Mouse (Mus musculus) c-Kit-positive CD71-positive TER-119-negative erythroid progenitor cells, embryonic 14.5 days (primary cell): ENCODE measurements around the gene Slc1a2.

ENCODE experiments used
- DNase-seq: peaks from one replicate; pipeline ENCODE4 v3.0.0-alpha.2; 2013; ENCODE audit warnings: low read depth

Slc1a2 gene

DNA sequence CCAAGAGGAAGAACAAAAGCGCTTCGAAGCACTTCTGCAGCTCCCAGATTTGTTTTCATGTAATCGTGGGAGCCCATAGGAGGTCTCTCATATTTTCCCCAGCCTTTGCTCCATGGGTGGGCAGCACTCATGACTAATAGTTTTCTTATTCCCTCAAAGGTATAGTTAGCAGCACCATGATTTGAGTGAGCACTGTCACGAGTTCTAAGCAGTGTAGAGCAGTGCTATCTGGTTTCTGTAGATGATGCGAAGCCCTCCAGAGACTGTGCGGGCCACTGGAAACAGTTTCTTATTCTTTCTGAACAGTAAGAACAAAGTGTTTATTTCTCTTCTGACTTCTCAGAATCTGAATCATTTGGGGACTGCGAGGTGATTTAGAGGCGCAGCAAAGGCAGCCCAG lies 162.3 kb downstream of the Slc1a2 start:
- DNase-seq: no peak

GRCm38 (mm10) chr2:102822036-102822435 lies 163.6 kb downstream of the Slc1a2 start:
- no peak for DNase-seq

DNA sequence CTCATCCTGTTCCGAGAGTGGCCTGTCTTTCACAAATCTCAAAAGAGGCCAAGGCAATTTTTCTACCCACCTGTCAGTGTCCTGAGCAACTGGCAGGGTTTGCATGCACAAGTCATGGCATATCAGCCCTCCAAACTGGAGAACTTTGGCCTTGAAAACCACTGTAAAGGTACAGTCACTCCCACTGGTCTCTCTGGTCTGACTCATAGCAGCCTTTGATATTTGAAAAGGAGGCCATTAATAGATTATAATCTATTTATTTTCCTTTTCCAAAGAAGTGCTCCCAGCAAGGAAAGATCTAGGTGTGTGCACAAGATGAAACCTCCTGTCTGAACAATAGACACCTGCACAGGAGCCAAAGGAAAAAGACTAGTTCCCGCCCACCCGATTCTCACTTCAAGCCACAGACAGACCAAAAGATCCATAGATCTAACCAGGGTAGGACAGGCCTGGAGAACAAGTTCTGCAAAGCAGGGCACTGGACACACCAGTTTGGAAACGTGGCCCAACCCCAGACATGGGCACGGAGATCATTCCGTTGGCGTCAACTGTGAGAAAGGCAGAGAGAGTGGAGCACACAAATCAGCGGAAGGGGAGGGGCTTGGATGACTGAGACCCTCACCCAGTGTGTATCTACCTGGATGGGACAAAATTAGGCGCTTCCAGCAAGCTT lies 167.6 kb downstream of the Slc1a2 start:
- DNase-seq: no peak

DNA sequence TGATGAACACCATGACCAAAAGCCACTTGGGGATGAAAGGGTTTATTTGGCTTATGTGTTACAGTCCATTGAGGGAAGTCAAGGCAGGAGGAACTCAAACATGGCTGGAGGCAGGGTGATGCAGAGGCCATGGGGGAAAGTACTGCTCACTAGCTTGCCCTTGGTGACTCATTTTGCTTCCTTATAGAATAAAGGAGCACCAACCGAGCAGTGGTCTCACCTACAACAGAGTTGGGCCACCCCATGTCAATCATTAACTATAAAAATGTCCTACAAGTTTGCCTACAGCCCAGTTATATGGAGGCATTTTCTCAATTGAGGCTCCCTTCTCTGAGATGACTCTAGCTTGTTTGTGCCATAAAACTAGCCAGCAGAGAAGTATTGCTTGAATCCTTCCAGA lies 169.4 kb downstream of the Slc1a2 start:
- no peak for DNase-seq

- DNase-seq: no peak
These were observed 169.9 kb downstream of the Slc1a2 start for GRCm38 (mm10) chr2:102828381-102828780.

DNA sequence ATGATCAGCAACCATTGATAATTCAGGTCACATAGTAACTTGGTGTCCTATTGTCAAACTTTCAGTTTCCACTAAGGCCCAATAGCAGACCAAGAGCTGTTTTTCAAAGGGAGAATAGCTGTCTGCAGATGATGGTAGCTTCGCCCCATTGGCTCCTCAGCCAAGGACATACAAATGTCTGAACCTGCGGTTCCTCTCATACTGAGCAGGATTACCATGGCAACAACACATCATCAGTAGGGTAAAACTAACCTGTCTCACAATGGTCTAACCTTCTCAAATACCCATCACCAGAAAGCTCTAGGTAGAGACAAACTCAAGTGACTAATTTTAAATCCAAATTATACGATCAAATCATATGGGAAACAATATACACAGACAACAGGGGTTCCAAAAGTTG lies 170.7 kb downstream of the Slc1a2 start:
- DNase-seq: no peak

DNA sequence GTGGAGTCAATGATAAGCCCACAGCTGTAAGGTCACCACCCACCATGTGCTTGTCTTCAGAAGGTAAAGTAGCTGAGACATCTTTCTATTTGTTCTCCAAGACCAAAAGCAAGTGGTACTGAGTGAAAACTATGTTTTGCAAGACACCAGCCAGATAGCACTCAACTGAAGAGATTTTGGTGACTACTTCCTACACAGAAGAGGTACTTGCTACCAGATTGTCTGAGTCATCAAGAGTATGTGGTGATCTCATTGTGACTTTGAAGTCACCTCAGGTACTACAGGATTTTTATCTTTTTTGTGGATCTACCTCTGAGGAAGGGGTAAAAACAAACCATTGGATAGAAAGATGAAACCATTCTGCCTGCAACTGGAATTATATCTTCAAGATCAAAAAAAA lies 173.1 kb downstream of the Slc1a2 start:
- DNase-seq: no peak

DNA sequence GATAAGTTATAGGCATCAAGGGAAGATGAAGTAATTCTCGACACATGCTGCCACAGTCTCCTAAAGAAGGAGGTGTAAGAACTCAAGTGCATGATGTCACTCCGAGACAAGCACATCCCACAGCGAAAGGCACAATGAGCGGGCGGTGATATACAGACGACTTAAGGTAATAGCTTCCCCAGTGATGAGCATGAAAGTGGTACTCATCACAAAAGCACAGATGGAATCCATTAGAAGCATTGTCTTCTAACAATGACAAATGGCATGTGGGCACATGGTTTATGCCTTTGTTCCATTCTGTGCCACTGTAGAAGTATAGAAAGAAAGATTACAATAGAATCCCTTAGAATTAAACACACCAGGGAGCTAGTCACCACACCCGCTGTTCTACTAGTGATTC lies 179.7 kb downstream of the Slc1a2 start:
- no peak for DNase-seq
